Mouse (Mus musculus) embryonic facial prominence, embryonic 15.5 days (tissue): ENCODE results near the gene Styk1. TPM values are rescaled to one million over a fixed set of nuclear protein-coding genes. Genes with fewer than 3 reads are reported as not detected.
"Not testable (repeated sequence)": the region's sequence is repeated elsewhere in the genome, so short reads cannot be mapped to it uniquely, and the experiment has no call there.

Experiments
- ATAC-seq: fragments of 200-750 bp; cut with Nextera tagmentation; 2 replicates; pipeline ENCODE4 v1.8.0; 2017; ENCODE audit warnings: low read depth, moderate TSS enrichment; ENCODE audit not compliant: insufficient number of reproducible peaks, low FRiP score, low TSS enrichment
- H3K27ac ChIP-seq: fragments of 300-500 bp; sonication (generic); replicated peaks from 2 replicates; pipeline ENCODE4 v1.5.1; 2015; ENCODE audit warnings: mild to moderate bottlenecking, inconsistent platforms
- H3K27me3 ChIP-seq: fragments of 300-500 bp; sonication (generic); 2 replicates; pipeline ENCODE4 v1.6.1; 2015; ENCODE audit warnings: inconsistent platforms
- H3K36me3 ChIP-seq: fragments of 300-500 bp; sonication (generic); 2 replicates; pipeline ENCODE4 v1.6.1; 2015; ENCODE audit warnings: mild to moderate bottlenecking, inconsistent platforms
- H3K4me1 ChIP-seq: fragments of 300-500 bp; sonication (generic); 2 replicates; pipeline ENCODE4 v1.6.1; 2015; ENCODE audit warnings: inconsistent platforms
- H3K4me2 ChIP-seq: fragments of 300-500 bp; sonication (generic); replicated peaks from 2 replicates; pipeline ENCODE4 v1.6.1; 2015; ENCODE audit warnings: mild to moderate bottlenecking, inconsistent platforms
- H3K4me3 ChIP-seq: fragments of 300-500 bp; sonication (generic); replicated peaks from 2 replicates; pipeline ENCODE4 v1.5.1; 2015; ENCODE audit warnings: mild to moderate bottlenecking, inconsistent platforms
- H3K9ac ChIP-seq: fragments of 300-500 bp; sonication (generic); 2 replicates; pipeline ENCODE4 v1.6.1; 2015; ENCODE audit warnings: inconsistent platforms
- H3K9me3 ChIP-seq: fragments of 300-500 bp; sonication (generic); replicated peaks from 2 replicates; pipeline ENCODE4 v1.6.1; 2016; ENCODE audit warnings: inconsistent platforms
- WGBS: fragments of 180-500 bp; shearing (Covaris S2); methylation state at CpG from one replicate; pipeline ENCODE4 v1.1.7; 2015; 5-methylcytosine and 5-hydroxymethylcytosine counted together
- polyA plus RNA-seq: library from polyadenylated mRNA; unstranded; fragments of >200 nt; fragmentation: Nextera tagmentation; extraction: Ambion mirVana; gene quantifications from 2 replicates; pipeline ENCODE4 v1.2.1, GENCODE M21; 2015

The Styk1 gene
- polyA plus RNA-seq, 1 experiment from 2014 or later, result 0.73 TPM

GRCm38 (mm10) chr6:131278160-131278559 lies 75.2 kb downstream of the Styk1 start:
- H3K4me2 ChIP-seq, H3K9me3 ChIP-seq, H3K27me3 ChIP-seq, H3K4me3 ChIP-seq, H3K36me3 ChIP-seq, H3K9ac ChIP-seq, H3K27ac ChIP-seq, H3K4me1 ChIP-seq, ATAC-seq: not testable (repeated sequence)
- 93% methylated on average over 2 of the region's 2 CpGs for WGBS

DNA sequence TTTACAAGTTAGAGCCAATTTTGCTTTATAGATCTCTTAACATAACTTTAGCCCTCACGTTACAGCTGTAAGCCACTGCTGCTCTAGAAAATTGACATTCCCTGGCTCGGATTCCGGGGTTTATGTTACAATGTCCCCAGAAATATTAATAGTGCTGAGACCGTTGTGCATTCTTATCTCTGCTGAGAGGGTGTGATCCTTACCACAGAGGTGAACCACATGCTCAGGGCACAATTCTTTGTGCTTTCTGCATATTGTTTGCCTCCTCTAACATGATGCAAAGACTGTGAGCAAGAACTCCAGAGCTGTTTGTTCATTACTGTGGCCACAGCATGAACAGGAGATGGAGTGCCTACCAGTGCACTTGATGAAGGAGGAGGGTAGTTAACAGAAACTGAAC lies 76.7 kb downstream of the Styk1 start:
- no peak overlapping the region for H3K4me3 ChIP-seq
- 73% methylated on average over 4 of the region's 4 CpGs for WGBS
- no peak overlapping the region for H3K9ac ChIP-seq
- no peak for ATAC-seq
- no peaks in the 10 kb centered on the region for H3K4me1 ChIP-seq
- H3K4me2 ChIP-seq, result no peak overlapping the region
- peaks cover 2% of the 10 kb centered on the region for H3K36me3 ChIP-seq
- H3K27ac ChIP-seq, result no peak overlapping the region
- no peaks in the 10 kb centered on the region for H3K9me3 ChIP-seq
- no peaks in the 10 kb centered on the region for H3K27me3 ChIP-seq

- Histone ChIP-seq H3K4me2 (no peak overlapping the region), H3K27me3 (no peaks in the 10 kb centered on the region), H3K36me3 (no peaks in the 10 kb centered on the region), H3K27ac (no peak overlapping the region), H3K9ac (no peak overlapping the region), H3K4me3 (no peak overlapping the region), H3K4me1 (no peaks in the 10 kb centered on the region), H3K9me3 (no peaks in the 10 kb centered on the region)
- ATAC-seq, result no peak
- 86% methylated on average over 1 of the region's 1 CpGs for WGBS
Measured at GRCm38 (mm10) chr6:131272311-131272710, 81.1 kb downstream of the Styk1 start.

DNA sequence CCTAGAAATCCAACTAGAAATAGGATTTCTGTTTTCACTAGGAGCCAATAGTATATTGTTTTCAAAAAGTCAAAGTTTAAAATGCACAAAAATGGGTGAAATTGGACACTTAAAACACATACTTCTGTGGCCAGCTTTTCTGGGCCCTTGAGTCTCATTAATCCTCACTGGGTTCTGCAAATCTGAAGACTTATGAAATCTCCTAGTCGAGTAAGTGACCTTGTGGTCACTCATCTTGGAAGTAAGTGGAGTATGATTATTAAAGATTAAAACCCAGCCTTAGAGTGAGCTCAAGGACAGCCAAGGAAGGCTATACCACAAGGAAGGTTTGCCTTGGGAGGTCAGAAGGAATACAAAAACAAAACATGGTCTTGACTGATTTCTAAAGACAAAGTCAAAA lies 83.1 kb downstream of the Styk1 start:
- 56% methylated on average over 1 of the region's 1 CpGs for WGBS
- Histone ChIP-seq H3K27me3 (no peaks in the 10 kb centered on the region), H3K9ac (no peak overlapping the region), H3K9me3 (no peaks in the 10 kb centered on the region), H3K27ac (no peak overlapping the region), H3K36me3 (no peaks in the 10 kb centered on the region), H3K4me1 (no peaks in the 10 kb centered on the region), H3K4me3 (no peak overlapping the region), H3K4me2 (no peak overlapping the region)
- no peak for ATAC-seq

DNA sequence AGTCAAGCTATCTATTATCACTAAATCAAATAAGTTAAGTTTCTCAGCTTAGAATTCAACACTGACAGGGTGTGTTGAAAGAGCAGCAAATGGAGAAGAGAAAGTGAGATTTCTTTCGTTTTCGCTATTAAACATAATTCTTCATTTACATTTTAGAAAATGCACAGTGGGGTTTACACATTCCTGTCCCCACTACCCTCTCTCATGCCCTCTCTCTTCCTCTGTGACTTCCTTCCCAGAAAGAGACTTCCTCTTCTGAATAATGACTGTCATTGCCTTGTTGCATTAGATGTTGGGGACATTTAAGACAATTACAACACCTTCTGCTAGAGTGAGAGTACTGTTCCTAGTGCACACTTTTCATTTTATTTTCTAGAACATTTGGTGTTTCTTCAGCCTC lies 83.8 kb downstream of the Styk1 start:
- H3K27ac ChIP-seq, result no peak overlapping the region
- no peaks in the 10 kb centered on the region for H3K4me1 ChIP-seq
- H3K4me2 ChIP-seq, result no peak overlapping the region
- ATAC-seq, result no peak
- no peak overlapping the region for H3K4me3 ChIP-seq
- no peaks in the 10 kb centered on the region for H3K27me3 ChIP-seq
- no peaks in the 10 kb centered on the region for H3K9me3 ChIP-seq
- H3K36me3 ChIP-seq, result no peaks in the 10 kb centered on the region
- 89% methylated on average over 2 of the region's 2 CpGs for WGBS
- no peak overlapping the region for H3K9ac ChIP-seq

DNA sequence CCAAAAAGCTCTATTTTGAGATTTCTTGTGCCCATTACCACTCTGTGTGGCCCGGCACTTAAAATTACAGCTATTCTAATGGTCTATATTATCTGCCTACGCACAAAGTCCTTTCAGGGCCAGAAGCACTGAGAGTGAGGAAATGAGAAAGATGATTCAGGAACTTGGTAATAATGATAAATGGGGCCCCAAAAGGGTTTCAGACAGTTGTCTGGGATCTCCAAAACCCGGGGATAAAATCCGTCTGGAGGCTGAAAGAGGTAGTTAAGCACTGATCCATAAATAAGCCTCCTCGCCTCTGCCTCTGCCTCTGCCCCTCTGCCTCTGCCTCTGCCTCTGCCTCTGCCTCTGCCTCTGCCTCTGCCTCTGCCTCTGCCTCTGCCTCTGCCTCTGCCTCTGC lies 89.2 kb downstream of the Styk1 start:
- no peak overlapping the region for H3K27ac ChIP-seq
- ATAC-seq, result no peak
- H3K9ac ChIP-seq, result no peak overlapping the region
- H3K27me3 ChIP-seq, result no peaks in the 10 kb centered on the region
- H3K4me1 ChIP-seq, result no peaks in the 10 kb centered on the region
- no peak overlapping the region for H3K4me2 ChIP-seq
- 83% methylated on average over 5 of the region's 5 CpGs for WGBS
- no peaks in the 10 kb centered on the region for H3K36me3 ChIP-seq
- H3K9me3 ChIP-seq, result no peaks in the 10 kb centered on the region
- H3K4me3 ChIP-seq, result no peak overlapping the region

- no peaks in the 10 kb centered on the region for H3K4me1 ChIP-seq
- no peak overlapping the region for H3K27ac ChIP-seq
- no peak for ATAC-seq
- H3K36me3 ChIP-seq, result no peaks in the 10 kb centered on the region
- 50% methylated on average over 3 of the region's 3 CpGs for WGBS
- H3K9ac ChIP-seq, result no peak overlapping the region
- H3K4me3 ChIP-seq, result no peak overlapping the region
- no peaks in the 10 kb centered on the region for H3K27me3 ChIP-seq
- H3K9me3 ChIP-seq, result no peaks in the 10 kb centered on the region
- H3K4me2 ChIP-seq, result no peak overlapping the region
Measured at GRCm38 (mm10) chr6:131262778-131263177, 90.6 kb downstream of the Styk1 start.

DNA sequence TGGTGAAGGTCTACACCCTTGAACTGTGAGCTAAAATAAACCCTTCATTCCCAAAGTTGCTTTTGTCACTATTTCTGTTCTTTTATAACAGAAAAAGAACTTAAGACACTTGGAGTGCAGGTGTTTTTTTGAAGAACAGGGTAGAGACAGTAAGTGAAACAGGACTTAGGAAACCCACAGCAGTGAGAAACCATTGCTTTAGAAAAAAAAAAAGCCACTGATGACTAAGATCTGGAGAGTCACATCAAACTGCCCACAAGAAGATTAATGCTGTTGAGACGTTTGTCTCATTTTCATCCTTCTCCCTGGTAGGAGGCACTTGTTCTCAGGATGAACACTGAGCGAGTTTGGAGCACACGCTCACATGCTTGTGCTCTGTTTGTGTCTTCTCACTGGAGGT lies 91.4 kb downstream of the Styk1 start:
- no peaks in the 10 kb centered on the region for H3K36me3 ChIP-seq
- H3K4me1 ChIP-seq, result no peaks in the 10 kb centered on the region
- H3K27ac ChIP-seq, result no peak overlapping the region
- no peak overlapping the region for H3K9ac ChIP-seq
- H3K27me3 ChIP-seq, result no peaks in the 10 kb centered on the region
- no peak for ATAC-seq
- no peaks in the 10 kb centered on the region for H3K9me3 ChIP-seq
- H3K4me3 ChIP-seq, result no peak overlapping the region
- WGBS, result 78% methylated on average over 3 of the region's 3 CpGs
- no peak overlapping the region for H3K4me2 ChIP-seq

Other genes starting within 250 kb of the Styk1 start
- 0.51 TPM in 1 of 2 replicates, not detected in the other for gene Klra2, start 106.2 kb downstream of the Styk1 start, polyA plus RNA-seq
- 46.3 and 50.8 TPM in 2 replicates for gene Magohb, start 60.4 kb downstream of the Styk1 start, polyA plus RNA-seq
- gene Ybx3, start 34.9 kb upstream of the Styk1 start, polyA plus RNA-seq, result 58.9 and 81.4 TPM in 2 replicates
- gene 5430401F13Rik, start 132.8 kb upstream of the Styk1 start, polyA plus RNA-seq, result 1.1 and 5.4 TPM in 2 replicates
- gene Gm6619, start 132.8 kb upstream of the Styk1 start, polyA plus RNA-seq, result 0.76 and 10.8 TPM in 2 replicates